Comparison of ENCODE assay signal across 8 mouse cellular contexts in the genomic region with DNA sequence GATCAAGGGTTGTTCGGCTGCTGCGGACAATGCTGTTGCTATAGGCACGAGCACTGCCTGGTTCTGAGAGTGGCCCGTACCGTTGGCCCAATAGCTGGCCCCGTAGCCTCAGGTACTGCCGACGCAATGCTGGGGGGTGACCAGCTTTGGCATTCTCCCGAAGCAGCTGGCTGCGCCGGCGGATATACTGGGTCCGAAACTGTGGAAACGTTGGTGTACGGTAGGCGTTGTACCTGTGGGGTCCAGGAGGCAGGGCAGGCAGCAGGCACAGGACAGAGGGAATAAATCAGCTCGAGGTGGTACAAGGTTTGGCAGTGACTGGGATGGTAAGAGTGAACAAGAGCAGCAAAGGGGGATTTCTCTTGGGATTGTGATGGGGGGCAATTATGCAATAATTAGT. TPM values are rescaled to one million over a fixed set of nuclear protein-coding genes. Genes with fewer than 3 reads are reported as not detected.
DNase-seq lines count a peak whose midpoint lies in the region; ATAC-seq lines count a peak whose summit lies in the region.

No protein-coding gene starts in this region.

- H3K27ac ChIP-seq in limb, embryonic 12.5 days, result no peak overlapping the region
- H3K27ac ChIP-seq in stomach, embryonic 14.5 days (ENCODE audit: low read length), result no peak overlapping the region; the same call in 1 of the 2 replicates

- no peak for ATAC-seq in cerebellum, adult (ENCODE audit: insufficient number of reproducible peaks, low FRiP score, low TSS enrichment)
- ATAC-seq in megakaryocyte, adult 5-6 weeks (ENCODE audit: poor library complexity, severe bottlenecking), result no peak
- no peak for ATAC-seq in limb, embryonic 12.5 days (ENCODE audit: insufficient number of reproducible peaks, insufficient read depth, low FRiP score, low TSS enrichment, low read depth)
- ATAC-seq in stomach, embryonic 14.5 days (ENCODE audit: insufficient number of reproducible peaks, insufficient read depth, low FRiP score, low read depth), result no peak

- peaks cover 50% of the 10 kb centered on the region for H3K36me3 ChIP-seq in megakaryocyte, embryonic 14.5 days (replicated peaks; ENCODE audit: low read length)
- H3K36me3 ChIP-seq in limb, embryonic 12.5 days, result peaks cover 17% of the 10 kb centered on the region
- H3K36me3 ChIP-seq in stomach, embryonic 14.5 days (ENCODE audit: control insufficient read depth, insufficient read depth, low read length), result peaks cover 5% of the 10 kb centered on the region; the same call in 1 of the 2 replicates

- peaks cover 22% of the 10 kb centered on the region for H3K4me1 ChIP-seq in megakaryocyte, embryonic 14.5 days
- H3K4me1 ChIP-seq in limb, embryonic 12.5 days (replicated peaks), result no peaks in the 10 kb centered on the region
- no peaks in the 10 kb centered on the region for H3K4me1 ChIP-seq in stomach, embryonic 14.5 days (ENCODE audit: control insufficient read depth, insufficient read depth, low read length)

- H3K4me2 ChIP-seq in limb, embryonic 12.5 days, result peak overlapping the region; percentile 57
- H3K4me2 ChIP-seq in stomach, embryonic 14.5 days (replicated peaks; ENCODE audit: low read depth, low read length), result peak overlapping the region; percentile 43

- WGBS in limb, embryonic 12.5 days, result 91% methylated on average over 17 of the region's 17 CpGs
- WGBS in stomach, embryonic 14.5 days, result 84% methylated on average over 17 of the region's 17 CpGs

- peak overlapping the region; percentile 95 for H3K4me3 ChIP-seq in megakaryocyte, embryonic 14.5 days (replicated peaks)
- peak overlapping the region; percentile 51 for H3K4me3 ChIP-seq in limb, embryonic 12.5 days (replicated peaks)
- H3K4me3 ChIP-seq in stomach, embryonic 14.5 days (ENCODE audit: low read depth, low read length), result peak overlapping the region; percentile 43

- intact Hi-C loops in gastrocnemius, postnatal 14 days (cut with DNase I; ENCODE audit: low total_unique reads), result no loop called here

- peak; percentile 51 for DNase-seq in cerebellum, adult 11-12 months
- no peak for DNase-seq in left cerebral cortex, adult 9 months (ENCODE audit: low spot score in 2 of 2)
- no peak for DNase-seq in gastrocnemius, postnatal 14 days

- H3K9ac ChIP-seq in limb, embryonic 12.5 days (replicated peaks), result no peak overlapping the region
- no peak overlapping the region for H3K9ac ChIP-seq in stomach, embryonic 14.5 days (replicated peaks; ENCODE audit: low read depth, low read length)

- no peaks in the 10 kb centered on the region for H3K9me3 ChIP-seq in megakaryocyte, embryonic 14.5 days
- H3K9me3 ChIP-seq in limb, embryonic 12.5 days, result no peaks in the 10 kb centered on the region
- H3K9me3 ChIP-seq in stomach, embryonic 14.5 days (ENCODE audit: control insufficient read depth, low read depth, low read length), result no peaks in the 10 kb centered on the region

- no peaks in the 10 kb centered on the region for H3K27me3 ChIP-seq in megakaryocyte, embryonic 14.5 days (replicated peaks)
- no peaks in the 10 kb centered on the region for H3K27me3 ChIP-seq in limb, embryonic 12.5 days
- no peaks in the 10 kb centered on the region for H3K27me3 ChIP-seq in stomach, embryonic 14.5 days (ENCODE audit: control insufficient read depth, insufficient read depth, low read length)

RNA-seq across cellular contexts. Expression of gene Wdr13, which starts 1.3 kb away (rescaled TPM):
- 23.4 and 38.2 TPM in 2 replicates for polyA plus RNA-seq in megakaryocyte, embryonic 14.5 days (2012; ENCODE audit: insufficient read depth, low replicate concordance)
- total RNA-seq in megakaryocyte, adult 5-6 weeks (2015), result 17.4 and 20.3 TPM in 2 replicates
- total RNA-seq in megakaryocyte, adult 5-6 weeks (2017), result 22.2 and 27.9 TPM in 2 replicates
- polyA plus RNA-seq in limb, embryonic 12.5 days (2016; fragmentation: Nextera tagmentation; extraction: Ambion mirVana), result 20.5 and 20.9 TPM in 2 replicates
- polyA plus RNA-seq in stomach, embryonic 14.5 days (2014; fragmentation: Nextera tagmentation; extraction: Ambion mirVana), result 27.9 and 28.0 TPM in 2 replicates
- total RNA-seq in gastrocnemius, postnatal 14 days (2021), result 10 to 100 TPM; 19.6 to 20.6 TPM

RNA-seq across cellular contexts. Expression of gene Rbm3, which starts 14.3 kb away (rescaled TPM):
- 3.2 and 96.3 TPM in 2 replicates for polyA plus RNA-seq in megakaryocyte, embryonic 14.5 days (2012; ENCODE audit: insufficient read depth, low replicate concordance)
- 982 and 1,036 TPM in 2 replicates for total RNA-seq in megakaryocyte, adult 5-6 weeks (2015)
- total RNA-seq in megakaryocyte, adult 5-6 weeks (2017), result 1,421 and 1,439 TPM in 2 replicates
- 531 and 573 TPM in 2 replicates for polyA plus RNA-seq in limb, embryonic 12.5 days (2016; fragmentation: Nextera tagmentation; extraction: Ambion mirVana)
- polyA plus RNA-seq in stomach, embryonic 14.5 days (2014; fragmentation: Nextera tagmentation; extraction: Ambion mirVana), result 494 and 570 TPM in 2 replicates
- total RNA-seq in gastrocnemius, postnatal 14 days (2021), result 100 to 1,000 TPM; 179 to 195 TPM

RNA-seq across cellular contexts. Expression of gene Was, which starts 41.1 kb away (rescaled TPM):
- 450 and 808 TPM in 2 replicates for polyA plus RNA-seq in megakaryocyte, embryonic 14.5 days (2012; ENCODE audit: insufficient read depth, low replicate concordance)
- total RNA-seq in megakaryocyte, adult 5-6 weeks (2015), result 107 and 116 TPM in 2 replicates
- total RNA-seq in megakaryocyte, adult 5-6 weeks (2017), result 145 and 149 TPM in 2 replicates
- 0.10 and 0.31 TPM in 2 replicates for polyA plus RNA-seq in limb, embryonic 12.5 days (2016; fragmentation: Nextera tagmentation; extraction: Ambion mirVana)
- polyA plus RNA-seq in stomach, embryonic 14.5 days (2014; fragmentation: Nextera tagmentation; extraction: Ambion mirVana), result 0.30 and 0.62 TPM in 2 replicates
- total RNA-seq in gastrocnemius, postnatal 14 days (2021), result under 1 TPM; 0.84 to 0.93 TPM

RNA-seq across cellular contexts. Expression of gene Tbc1d25, which starts 44.6 kb away (rescaled TPM):
- 1.7 and 3.1 TPM in 2 replicates for polyA plus RNA-seq in megakaryocyte, embryonic 14.5 days (2012; ENCODE audit: insufficient read depth, low replicate concordance)
- total RNA-seq in megakaryocyte, adult 5-6 weeks (2015), result 5.9 and 8.4 TPM in 2 replicates
- 2.0 and 2.9 TPM in 2 replicates for total RNA-seq in megakaryocyte, adult 5-6 weeks (2017)
- 13.8 and 14.6 TPM in 2 replicates for polyA plus RNA-seq in limb, embryonic 12.5 days (2016; fragmentation: Nextera tagmentation; extraction: Ambion mirVana)
- 12.6 and 14.6 TPM in 2 replicates for polyA plus RNA-seq in stomach, embryonic 14.5 days (2014; fragmentation: Nextera tagmentation; extraction: Ambion mirVana)
- 1 to 10 TPM; 2.5 to 3.7 TPM for total RNA-seq in gastrocnemius, postnatal 14 days (2021)

RNA-seq across cellular contexts. Expression of gene Suv39h1, which starts 56.8 kb away (rescaled TPM):
- 0.99 and 3.9 TPM in 2 replicates for polyA plus RNA-seq in megakaryocyte, embryonic 14.5 days (2012; ENCODE audit: insufficient read depth, low replicate concordance)
- total RNA-seq in megakaryocyte, adult 5-6 weeks (2015), result 37.8 and 43.6 TPM in 2 replicates
- 50.3 and 53.9 TPM in 2 replicates for total RNA-seq in megakaryocyte, adult 5-6 weeks (2017)
- 87.7 and 90.6 TPM in 2 replicates for polyA plus RNA-seq in limb, embryonic 12.5 days (2016; fragmentation: Nextera tagmentation; extraction: Ambion mirVana)
- polyA plus RNA-seq in stomach, embryonic 14.5 days (2014; fragmentation: Nextera tagmentation; extraction: Ambion mirVana), result 55.8 and 57.5 TPM in 2 replicates
- total RNA-seq in gastrocnemius, postnatal 14 days (2021), result 1 to 10 TPM; 5.2 to 5.5 TPM

Comparison
In these comparisons a context has a peak if more than half of its experiments do, and no peak if none do; other contexts are left out.
1. H3K4me3 ChIP-seq: peak in every context shown above with its lines; median percentile 95 in megakaryocyte, embryonic 14.5 days; 51 in limb, embryonic 12.5 days; 43 in stomach, embryonic 14.5 days.
2. RNA of gene Was, which starts 41.1 kb away (polyA plus RNA-seq): 450 to 808 TPM in megakaryocyte, embryonic 14.5 days; 0.10 to 0.31 TPM in limb, embryonic 12.5 days and 0.30 to 0.62 TPM in stomach, embryonic 14.5 days; every median in the first group is over 100 times any median in the second.